In the genomic region with DNA sequence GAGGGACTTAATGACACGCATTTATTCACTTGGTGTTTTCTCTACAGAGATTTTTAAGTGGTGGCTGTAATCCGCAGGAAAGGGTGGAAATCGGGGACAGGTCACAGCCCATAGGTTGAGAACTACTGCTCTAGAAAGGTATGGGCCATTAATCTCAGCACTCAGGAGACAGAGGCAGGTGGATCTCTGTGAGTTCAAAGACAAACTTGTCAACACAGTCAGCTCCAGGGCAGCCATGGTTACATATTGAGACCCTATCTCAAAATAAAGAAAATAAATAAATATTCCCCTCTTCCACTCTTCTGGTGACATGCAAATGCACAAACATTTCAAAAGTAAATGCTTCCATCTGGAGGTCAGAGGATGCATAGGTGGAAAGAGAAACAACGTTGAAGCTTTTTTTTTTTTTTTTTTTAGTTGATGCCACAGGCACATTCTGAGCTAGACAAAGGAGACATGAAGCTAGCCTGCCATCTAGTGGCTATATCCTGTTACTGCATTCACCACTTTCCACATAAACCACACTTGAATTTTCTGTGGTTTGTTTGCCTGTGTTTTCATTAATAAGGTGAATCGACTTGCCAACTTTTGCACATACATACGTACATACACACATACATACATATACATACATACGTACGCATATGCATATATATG, we compare ENCODE assay signal across 9 mouse cellular contexts. TPM values are rescaled to one million over a fixed set of nuclear protein-coding genes. Genes with fewer than 3 reads are reported as not detected.
DNase-seq lines count a peak whose midpoint lies in the region; ATAC-seq and TF ChIP-seq lines count a peak whose summit lies in the region.
"Had no signal": no experiment of that assay in that cellular context is flagged by ENCODE, and none has a peak within 500 bp of the region (broad histone marks: within the 10 kb centered on the region; RNA-seq: fewer than 3 reads in every experiment).

No protein-coding gene starts in this region.

- no peak overlapping the region for H3K4me2 ChIP-seq in forebrain, embryonic 11.5 days (ENCODE audit: low read depth, low read length, severe bottlenecking)
- no peak overlapping the region for H3K4me2 ChIP-seq in forebrain, embryonic 12.5 days
- H3K4me2 ChIP-seq in forebrain, embryonic 15.5 days (replicated peaks), result no peak overlapping the region
- no peak overlapping the region for H3K4me2 ChIP-seq in stomach, postnatal 0 days (replicated peaks; ENCODE audit: low read depth)

- peak; percentile 64 for DNase-seq in forebrain, embryonic 11.5 days (ENCODE audit: low spot score)
- peak; percentile 18 for DNase-seq in 3134 (ENCODE audit: extremely low read depth, insufficient read length, low spot score)
- peak; percentile 38 for DNase-seq in layer of hippocampus, adult 9-11 months
- DNase-seq in stomach, postnatal 0 days (ENCODE audit: low spot score), result peak; percentile 32

- ATAC-seq in forebrain, embryonic 11.5 days (replicated peaks; ENCODE audit: low FRiP score), result 0 out of 2 replicates have a peak, but pooled peaks have one; percentile 21
- no peak for ATAC-seq in forebrain, embryonic 12.5 days (ENCODE audit: low FRiP score)
- ATAC-seq in activated CD4-positive, CD25-positive, alpha-beta regulatory T cell, adult 4 months, result peak; percentile 59
- ATAC-seq in forebrain, embryonic 15.5 days (replicated peaks), result peak; percentile 61
- peak; percentile 50 for ATAC-seq in megakaryocyte-erythroid progenitor cell, adult 5-6 weeks (replicated peaks; ENCODE audit: low FRiP score, low TSS enrichment, poor library complexity, severe bottlenecking)
- no peak; the same call in 1 of the 2 replicates for ATAC-seq in stomach, postnatal 0 days (ENCODE audit: low FRiP score, low TSS enrichment)

- peak; percentile 89 for TF ChIP-seq CTCF in stomach, postnatal 0 days (IDR thresholded peaks at IDR 0.05; ENCODE audit: low read depth)

- H3K4me3 ChIP-seq in forebrain, embryonic 11.5 days (ENCODE audit: low read depth, low read length), result no peak overlapping the region
- H3K4me3 ChIP-seq in forebrain, embryonic 12.5 days (replicated peaks), result no peak overlapping the region
- no peak overlapping the region for H3K4me3 ChIP-seq in forebrain, embryonic 15.5 days
- H3K4me3 ChIP-seq in stomach, postnatal 0 days (ENCODE audit: low read depth, low read length), result no peak overlapping the region

- no peaks in the 10 kb centered on the region for H3K27me3 ChIP-seq in forebrain, embryonic 11.5 days (ENCODE audit: control insufficient read depth, insufficient read depth, low read length)
- H3K27me3 ChIP-seq in forebrain, embryonic 12.5 days, result 0 out of 2 replicates have a peak, but pooled peaks cover 4% of the 10 kb centered on the region
- no peaks in the 10 kb centered on the region for H3K27me3 ChIP-seq in forebrain, embryonic 15.5 days
- no peaks in the 10 kb centered on the region for H3K27me3 ChIP-seq in stomach, postnatal 0 days (ENCODE audit: control insufficient read depth, insufficient read depth, low read length)

- no peaks in the 10 kb centered on the region for H3K4me1 ChIP-seq in forebrain, embryonic 11.5 days (replicated peaks; ENCODE audit: control insufficient read depth, insufficient read depth, low read length)
- H3K4me1 ChIP-seq in forebrain, embryonic 12.5 days, result no peaks in the 10 kb centered on the region
- no peaks in the 10 kb centered on the region for H3K4me1 ChIP-seq in forebrain, embryonic 15.5 days
- no peaks in the 10 kb centered on the region for H3K4me1 ChIP-seq in stomach, postnatal 0 days (replicated peaks; ENCODE audit: control insufficient read depth, insufficient read depth)

- H3K27ac ChIP-seq in forebrain, embryonic 11.5 days (ENCODE audit: low read depth, low read length), result no peak overlapping the region
- H3K27ac ChIP-seq in forebrain, embryonic 12.5 days, result no peak overlapping the region
- no peak overlapping the region for H3K27ac ChIP-seq in forebrain, embryonic 15.5 days (replicated peaks)
- no peak overlapping the region for H3K27ac ChIP-seq in stomach, postnatal 0 days (replicated peaks)

- no peak for TF ChIP-seq EP300 in stomach, postnatal 0 days (optimal IDR thresholded peaks at IDR 0.05)

- no peaks in the 10 kb centered on the region for H3K36me3 ChIP-seq in forebrain, embryonic 11.5 days (ENCODE audit: control insufficient read depth, insufficient read depth, low read length)
- H3K36me3 ChIP-seq in forebrain, embryonic 12.5 days (replicated peaks), result no peaks in the 10 kb centered on the region
- no peaks in the 10 kb centered on the region for H3K36me3 ChIP-seq in forebrain, embryonic 15.5 days
- H3K36me3 ChIP-seq in stomach, postnatal 0 days (ENCODE audit: control insufficient read depth, insufficient read depth, low read length), result no peaks in the 10 kb centered on the region

- no peaks in the 10 kb centered on the region for H3K9me3 ChIP-seq in forebrain, embryonic 11.5 days (ENCODE audit: control insufficient read depth, low read length)
- no peaks in the 10 kb centered on the region for H3K9me3 ChIP-seq in forebrain, embryonic 12.5 days
- H3K9me3 ChIP-seq in forebrain, embryonic 15.5 days, result no peaks in the 10 kb centered on the region
- H3K9me3 ChIP-seq in stomach, postnatal 0 days (ENCODE audit: control insufficient read depth, low read length), result no peaks in the 10 kb centered on the region

- no peak overlapping the region for H3K9ac ChIP-seq in forebrain, embryonic 11.5 days (ENCODE audit: low read length)
- H3K9ac ChIP-seq in forebrain, embryonic 12.5 days, result no peak overlapping the region
- no peak overlapping the region for H3K9ac ChIP-seq in forebrain, embryonic 15.5 days (replicated peaks)
- no peak overlapping the region for H3K9ac ChIP-seq in stomach, postnatal 0 days (ENCODE audit: low read length)

- WGBS in forebrain, embryonic 11.5 days, result 37% methylated on average over 8 of the region's 8 CpGs
- 38% methylated on average over 8 of the region's 8 CpGs for WGBS in forebrain, embryonic 12.5 days
- 38% methylated on average over 8 of the region's 8 CpGs for WGBS in forebrain, embryonic 15.5 days
- WGBS in stomach, postnatal 0 days, result 33% methylated on average over 8 of the region's 8 CpGs

RNA-seq across cellular contexts. Expression of a gene that starts 26.1 kb away (rescaled TPM):
- not detected in 2 replicates for polyA plus RNA-seq in forebrain, embryonic 11.5 days (2014; fragmentation: Nextera tagmentation; extraction: Ambion mirVana)
- polyA plus RNA-seq in forebrain, embryonic 12.5 days (2016; fragmentation: Nextera tagmentation; extraction: Ambion mirVana), result 0.13 and 0.36 TPM in 2 replicates
- polyA plus RNA-seq in activated CD4-positive, CD25-positive, alpha-beta regulatory T cell, adult 4 months (2017; shearing (Covaris generic)), result not detected
- 0.28 TPM in 1 of 2 replicates, not detected in the other for polyA plus RNA-seq in forebrain, embryonic 15.5 days (2015; fragmentation: Nextera tagmentation; extraction: Ambion mirVana)
- total RNA-seq in megakaryocyte-erythroid progenitor cell, adult 5-6 weeks (2014; fragmentation: Nextera tagmentation), result not detected in 2 replicates
- total RNA-seq in megakaryocyte-erythroid progenitor cell, adult 5-6 weeks (2017), result not detected in 2 replicates
- 0.16 and 0.23 TPM in 2 replicates for polyA plus RNA-seq in stomach, postnatal 0 days (2015; fragmentation: Nextera tagmentation; extraction: Ambion mirVana)
- polyA plus RNA-seq: large intestine, adult 2 months had no signal

RNA-seq across cellular contexts. Expression of a gene that starts 34.4 kb away (rescaled TPM):
- polyA plus RNA-seq in forebrain, embryonic 11.5 days (2014; fragmentation: Nextera tagmentation; extraction: Ambion mirVana), result not detected in 2 replicates
- polyA plus RNA-seq in forebrain, embryonic 12.5 days (2016; fragmentation: Nextera tagmentation; extraction: Ambion mirVana), result not detected in 2 replicates
- not detected for polyA plus RNA-seq in activated CD4-positive, CD25-positive, alpha-beta regulatory T cell, adult 4 months (2017; shearing (Covaris generic))
- polyA plus RNA-seq in forebrain, embryonic 15.5 days (2015; fragmentation: Nextera tagmentation; extraction: Ambion mirVana), result not detected in 2 replicates
- not detected in 2 replicates for total RNA-seq in megakaryocyte-erythroid progenitor cell, adult 5-6 weeks (2014; fragmentation: Nextera tagmentation)
- not detected in 2 replicates for total RNA-seq in megakaryocyte-erythroid progenitor cell, adult 5-6 weeks (2017)
- polyA plus RNA-seq in stomach, postnatal 0 days (2015; fragmentation: Nextera tagmentation; extraction: Ambion mirVana), result 0.08 TPM in 2 replicates

RNA-seq across cellular contexts. Expression of a gene that starts 45.1 kb away (rescaled TPM):
- 19.7 and 20.9 TPM in 2 replicates for polyA plus RNA-seq in forebrain, embryonic 11.5 days (2014; fragmentation: Nextera tagmentation; extraction: Ambion mirVana)
- polyA plus RNA-seq in forebrain, embryonic 12.5 days (2016; fragmentation: Nextera tagmentation; extraction: Ambion mirVana), result 15.5 and 18.9 TPM in 2 replicates
- polyA plus RNA-seq in activated CD4-positive, CD25-positive, alpha-beta regulatory T cell, adult 4 months (2017; shearing (Covaris generic)), result 10 to 100 TPM; 65.4 to 98.0 TPM
- polyA plus RNA-seq in forebrain, embryonic 15.5 days (2015; fragmentation: Nextera tagmentation; extraction: Ambion mirVana), result 9.9 and 10.3 TPM in 2 replicates
- 180 and 241 TPM in 2 replicates for total RNA-seq in megakaryocyte-erythroid progenitor cell, adult 5-6 weeks (2014; fragmentation: Nextera tagmentation)
- total RNA-seq in megakaryocyte-erythroid progenitor cell, adult 5-6 weeks (2017), result 295 and 345 TPM in 2 replicates
- polyA plus RNA-seq in stomach, postnatal 0 days (2015; fragmentation: Nextera tagmentation; extraction: Ambion mirVana), result 62.7 and 63.2 TPM in 2 replicates

Comparison
In these comparisons a context has a peak if more than half of its experiments do, and no peak if none do; other contexts are left out.
1. ATAC-seq: peak in forebrain, embryonic 11.5 days (single experiment), activated CD4-positive, CD25-positive, alpha-beta regulatory T cell, adult 4 months (single experiment), forebrain, embryonic 15.5 days (single experiment) and megakaryocyte-erythroid progenitor cell, adult 5-6 weeks (single experiment); none in forebrain, embryonic 12.5 days (single experiment) and stomach, postnatal 0 days (single experiment).
2. Peak in every context shown above with its lines, with median percentiles within 50 percentile points of each other: DNase-seq.